Mouse (Mus musculus): ENCODE results near the gene Vmn1r64. TPM values are rescaled to one million over a fixed set of nuclear protein-coding genes. Genes with fewer than 3 reads are reported as not detected.
"Not testable (repeated sequence)": the region's sequence is repeated elsewhere in the genome, so short reads cannot be mapped to it uniquely, and the experiment has no call there.

The Vmn1r64 gene
- not detected for polyA plus RNA-seq (2017; shearing (Covaris generic))

DNA sequence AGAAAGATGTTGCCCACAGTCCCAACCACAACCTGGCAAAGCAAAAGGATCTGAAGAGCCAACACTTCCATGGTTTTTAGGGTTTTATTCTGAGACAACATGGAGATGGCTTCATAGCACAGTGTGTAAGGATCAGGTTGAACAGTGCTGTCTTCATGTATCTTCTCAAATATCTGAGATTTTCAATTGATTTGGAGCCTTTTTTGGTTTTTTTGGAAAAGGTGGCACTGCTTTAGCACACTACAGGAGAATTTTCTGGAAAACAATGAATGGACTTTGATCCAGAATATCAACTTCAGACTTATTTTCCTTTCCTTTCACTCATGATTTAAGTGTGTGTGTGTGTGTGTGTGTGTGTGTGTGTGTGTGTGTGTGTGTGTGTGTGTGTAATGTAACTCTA is at the start of gene Vmn1r64:
TSS of gene Vmn1r64 (minus strand) at position 101 of the 400 bp plus-strand sequence.
- ATAC-seq: no peak

DNA sequence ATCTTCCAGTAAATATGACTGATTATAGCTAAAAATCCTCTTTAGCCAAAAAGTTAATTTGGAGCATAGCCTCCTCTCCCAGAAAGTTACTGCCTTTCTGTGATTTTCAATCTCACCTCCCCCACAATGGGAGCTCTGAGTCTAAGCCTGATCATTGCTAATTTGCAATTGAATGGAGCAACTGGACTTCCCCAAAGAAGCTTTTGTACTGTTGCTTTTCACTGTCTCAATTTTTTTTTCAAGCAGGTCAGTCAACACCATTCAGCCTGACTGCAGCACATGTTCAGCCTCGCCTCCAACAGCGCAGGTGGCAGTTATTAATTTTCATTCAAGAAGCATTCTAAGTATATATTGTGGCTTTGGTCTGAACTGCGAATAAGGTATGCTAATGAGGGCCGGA is 14.9 kb upstream of the Vmn1r64 start:
- ATAC-seq: no peak

DNA sequence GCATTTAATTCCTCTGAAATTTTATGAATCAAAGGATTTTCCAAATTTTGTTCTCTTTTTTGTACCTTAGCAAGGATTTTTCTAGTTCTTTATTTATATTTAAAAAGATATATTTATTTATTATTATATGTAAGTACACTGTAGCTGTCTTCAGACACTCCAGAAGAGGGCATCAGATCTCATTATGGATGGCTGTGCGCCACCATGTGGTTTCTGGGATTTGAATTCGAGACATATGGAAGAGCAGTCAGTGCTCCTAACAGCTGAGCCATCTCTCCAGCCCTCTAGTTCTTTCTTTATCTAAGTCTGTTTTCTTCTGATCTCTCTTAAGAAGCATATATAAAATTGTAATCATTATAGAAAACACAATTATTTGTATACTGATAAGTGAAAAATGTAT is 12.9 kb upstream of the Vmn1r64 start:
- ATAC-seq: not testable (repeated sequence)

Other genes with a start within 250 kb of the Vmn1r64 start
- not detected for gene Vmn1r62, start 210.9 kb downstream of the Vmn1r64 start, polyA plus RNA-seq (2017; shearing (Covaris generic))
- not detected for gene Vmn1r63, start 79.1 kb downstream of the Vmn1r64 start, polyA plus RNA-seq (2017; shearing (Covaris generic))
- not detected for gene Vmn1r65, start 126.5 kb upstream of the Vmn1r64 start, polyA plus RNA-seq (2017; shearing (Covaris generic))
- gene Nlrp4c, start 160.6 kb upstream of the Vmn1r64 start, polyA plus RNA-seq (2017; shearing (Covaris generic)): not detected